Mouse (Mus musculus): ENCODE data around the gene Rsph14. TPM values are rescaled to one million over a fixed set of nuclear protein-coding genes. Genes with fewer than 3 reads are reported as not detected.
A peak's percentile ranks its signal among the peaks of the same experiment; 100 is the strongest.

Rsph14 gene
- total RNA-seq (2021): not detected
- long read RNA-seq, experiment 1: 0 reads
- long read RNA-seq, experiment 2: 0 reads

- DNase-seq: peak; percentile 76
These were observed at the start of gene Rsph14 for GRCm38 (mm10) chr10:75032395-75032794. Gene Rsph14, minus strand, starts transcription at chr10:75032586.

- DNase-seq: no peak
These were observed 46.1 kb upstream of the Rsph14 start for GRCm38 (mm10) chr10:75078174-75079128.

- no peak for DNase-seq
These were observed 43.3 kb upstream of the Rsph14 start for GRCm38 (mm10) chr10:75075665-75076064.

- DNase-seq: no peak
These were observed 38.0 kb upstream of the Rsph14 start for GRCm38 (mm10) chr10:75070281-75070976.

GRCm38 (mm10) chr10:75068624-75069328 is 36.4 kb upstream of the Rsph14 start:
- DNase-seq: no peak

- no peak for DNase-seq
These were observed 35.7 kb upstream of the Rsph14 start for GRCm38 (mm10) chr10:75068086-75068485.

- DNase-seq: no peak
These were observed 35.1 kb upstream of the Rsph14 start for GRCm38 (mm10) chr10:75067446-75067845.

GRCm38 (mm10) chr10:75065691-75066090 is 33.3 kb upstream of the Rsph14 start:
- DNase-seq: no peak

GRCm38 (mm10) chr10:75063301-75063965 is 31.0 kb upstream of the Rsph14 start:
- DNase-seq: no peak

GRCm38 (mm10) chr10:75062621-75063020 is 30.2 kb upstream of the Rsph14 start:
- DNase-seq: no peak

GRCm38 (mm10) chr10:75062189-75062561 is 29.8 kb upstream of the Rsph14 start:
- no peak for DNase-seq

GRCm38 (mm10) chr10:75061341-75062188 is 29.2 kb upstream of the Rsph14 start:
- peak; percentile 40 for DNase-seq

- peak; percentile 33 for DNase-seq
These were observed 28.5 kb upstream of the Rsph14 start for GRCm38 (mm10) chr10:75060843-75061235.

GRCm38 (mm10) chr10:75060217-75060842 is 27.9 kb upstream of the Rsph14 start, which contains the start of gene Bcr:
Gene Bcr, plus strand, starts transcription at chr10:75060592.
- DNase-seq: peak; percentile 76

- DNase-seq: peak; percentile 64
These were observed 27.0 kb upstream of the Rsph14 start for GRCm38 (mm10) chr10:75059396-75059795.

- DNase-seq: no peak
These were observed 26.5 kb upstream of the Rsph14 start for GRCm38 (mm10) chr10:75058761-75059395.

GRCm38 (mm10) chr10:75058336-75058735 is 25.9 kb upstream of the Rsph14 start:
- DNase-seq: no peak

- DNase-seq: no peak
These were observed 23.9 kb upstream of the Rsph14 start for GRCm38 (mm10) chr10:75056255-75056654.

GRCm38 (mm10) chr10:75055672-75056071 is 23.3 kb upstream of the Rsph14 start:
- no peak for DNase-seq

GRCm38 (mm10) chr10:75054125-75054524 is 21.7 kb upstream of the Rsph14 start:
- DNase-seq: peak; percentile 26
